Mouse (Mus musculus) CD4-positive, CD25-positive, alpha-beta regulatory T cell (primary cell): ENCODE results near the gene Xlr3c. TPM values are rescaled to one million over a fixed set of nuclear protein-coding genes. Genes with fewer than 3 reads are reported as not detected.

ENCODE experiments used
- polyA plus RNA-seq: library from polyadenylated mRNA; unstranded; fragments of 100-300 nt; shearing (Covaris generic); gene quantifications from one replicate; pipeline ENCODE4 v1.2.1, GENCODE M21; 2017

Xlr3c gene
- 0.23 TPM for polyA plus RNA-seq

DNA sequence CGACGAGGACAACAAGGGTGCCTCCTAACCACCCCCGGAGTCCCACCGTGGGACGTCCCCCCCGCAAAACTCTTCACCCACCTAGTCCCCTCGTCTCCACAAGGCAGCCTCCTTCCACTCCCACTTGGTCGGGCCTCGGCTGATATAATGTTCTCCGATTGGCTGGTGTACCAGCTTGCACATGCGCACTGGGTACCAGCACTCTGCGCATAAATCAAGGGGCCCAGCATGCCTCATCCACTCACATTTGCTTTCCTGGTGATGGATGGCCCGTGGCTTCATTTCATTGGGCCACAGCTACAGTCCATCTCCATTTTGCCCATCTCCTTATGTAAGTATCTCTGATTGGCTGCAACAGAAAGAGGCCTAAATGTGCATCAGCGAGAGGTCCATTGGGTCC lies at the start of gene Xlr3c:
TSS of gene Xlr3c (minus strand) at position 121 of the 400 bp plus-strand sequence.

DNA sequence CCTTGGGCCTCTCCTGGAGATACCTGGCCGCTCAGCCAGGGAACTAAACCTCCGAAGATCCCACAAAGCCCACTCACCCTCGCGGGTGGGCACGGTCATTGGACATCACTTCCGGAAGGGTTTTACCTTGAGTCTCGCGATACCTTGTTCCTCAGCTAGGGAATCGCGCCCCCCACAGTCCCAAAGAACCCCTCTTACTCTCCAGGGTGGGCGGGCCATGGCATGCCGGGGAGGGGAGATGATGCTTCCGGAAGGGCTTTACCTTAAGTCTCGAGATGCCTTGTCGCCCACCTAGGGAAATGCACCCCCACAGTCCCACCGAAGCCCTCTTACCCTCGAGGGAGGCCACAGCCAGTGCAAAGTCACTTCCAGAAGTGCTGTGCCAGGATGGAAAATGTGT lies 27.7 kb upstream of the Xlr3c start, which contains the start of the genes Xlr5a and Xlr5c:
TSS of gene Xlr5a (minus strand) at position 101 of the 400 bp plus-strand sequence.
TSS of gene Xlr5c (minus strand) at position 101 of the 400 bp plus-strand sequence.

GRCm38 (mm10) chrX:73242821-73243325 lies 22.3 kb downstream of the Xlr3c start, which contains the start of gene Xlr4c:
Xlr4c (minus strand) TSS chrX:73243130.

DNA sequence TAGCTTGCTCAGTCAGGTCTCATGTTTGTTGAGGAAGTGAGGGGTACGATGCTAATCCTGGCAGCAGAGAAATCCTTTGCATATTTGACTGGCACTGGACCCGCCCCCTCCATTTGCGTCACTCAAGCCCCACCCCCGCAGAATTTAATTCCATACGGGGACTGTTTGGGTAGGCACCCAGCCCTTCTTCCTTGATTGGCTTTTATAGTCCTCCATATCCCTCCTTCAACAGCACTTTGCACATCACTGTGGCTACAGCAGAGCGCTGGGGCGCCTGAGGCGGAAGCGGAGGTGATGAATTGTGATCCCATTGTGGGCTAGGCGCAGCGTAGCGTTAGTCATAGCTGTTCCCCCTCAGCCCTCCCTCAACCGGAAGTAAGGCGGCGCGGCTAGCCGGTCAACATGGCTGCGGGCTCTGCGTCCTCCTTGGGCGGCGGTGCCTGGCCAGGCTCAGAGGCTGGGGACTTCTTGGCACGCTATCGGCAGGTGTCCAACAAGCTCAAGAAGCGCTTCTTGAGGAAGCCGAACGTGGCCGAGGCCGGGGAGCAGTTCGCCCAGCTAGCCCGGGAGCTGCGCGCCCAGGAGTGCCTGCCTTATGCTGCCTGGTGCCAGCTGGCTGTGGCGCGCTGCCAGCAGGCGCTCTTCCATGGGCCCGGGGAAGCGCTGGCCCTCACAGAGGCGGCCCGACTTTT lies 37.1 kb downstream of the Xlr3c start, which contains the start of gene F8a:
TSS of gene F8a (plus strand) at position 378 of the 692 bp plus-strand sequence.

GRCm38 (mm10) chrX:73213819-73214564 lies 51.2 kb downstream of the Xlr3c start, which contains the start of gene Xlr4b:
Xlr4b (plus strand) TSS chrX:73214333.

Other genes starting within 250 kb of the Xlr3c start
- not detected for gene Pnma5, start 228.3 kb downstream of the Xlr3c start, polyA plus RNA-seq
- gene Pnma3, start 200.6 kb downstream of the Xlr3c start, polyA plus RNA-seq = not detected
- gene Xlr4a, start 182.9 kb downstream of the Xlr3c start, polyA plus RNA-seq = 96.6 TPM
- 0.45 TPM for gene Xlr3a, start 168.3 kb downstream of the Xlr3c start, polyA plus RNA-seq
- 0.28 TPM for gene Gm14685, start 148.3 kb downstream of the Xlr3c start, polyA plus RNA-seq
- not detected for gene Xlr5b, start 116.6 kb downstream of the Xlr3c start, polyA plus RNA-seq
- not detected for gene DXBay18, start 115.9 kb downstream of the Xlr3c start, polyA plus RNA-seq
- gene Spin2d, start 88.4 kb downstream of the Xlr3c start, polyA plus RNA-seq = not detected
- 11.8 TPM for gene Xlr3b, start 73.2 kb downstream of the Xlr3c start, polyA plus RNA-seq
- 131 TPM for gene Xlr4b, start 51.1 kb downstream of the Xlr3c start, polyA plus RNA-seq
- gene F8a, start 37.1 kb downstream of the Xlr3c start, polyA plus RNA-seq = 20.3 TPM
- gene Xlr4c, start 22.3 kb downstream of the Xlr3c start, polyA plus RNA-seq = 81.2 TPM
- not detected for gene Xlr5a, start 27.6 kb upstream of the Xlr3c start, polyA plus RNA-seq
- gene Xlr5c, start 27.6 kb upstream of the Xlr3c start, polyA plus RNA-seq = not detected
- not detected for gene Gm45015, start 71.5 kb upstream of the Xlr3c start, polyA plus RNA-seq
- 16.1 TPM for gene Zfp275, start 77.2 kb upstream of the Xlr3c start, polyA plus RNA-seq
- not detected for gene Gm18336, start 133.3 kb upstream of the Xlr3c start, polyA plus RNA-seq
- 0.16 TPM for gene Zfp92, start 145.7 kb upstream of the Xlr3c start, polyA plus RNA-seq
- gene Trex2, start 170.0 kb upstream of the Xlr3c start, polyA plus RNA-seq = not detected
- 32.3 TPM for gene Haus7, start 193.7 kb upstream of the Xlr3c start, polyA plus RNA-seq
- gene Bgn, start 218.2 kb upstream of the Xlr3c start, polyA plus RNA-seq = not detected
- not detected for gene Atp2b3, start 237.7 kb upstream of the Xlr3c start, polyA plus RNA-seq